Mouse (Mus musculus) fat pad, adult 2 months (tissue): ENCODE results near the gene Gm3476.
"Not testable (repeated sequence)": the region's sequence is repeated elsewhere in the genome, so short reads cannot be mapped to it uniquely, and the experiment has no call there.

Experiments used
- DNase-seq: peaks from one replicate; pipeline ENCODE4 v3.0.0-alpha.2; 2011; ENCODE audit warnings: low read depth, low spot score; ENCODE audit errors: extremely low read depth

Gm3476 gene

GRCm38 (mm10) chr14:6125707-6126106 lies at the start of gene Gm3476:
Gene Gm3476 (minus strand): TSS chr14:6125807.
- DNase-seq = not testable (repeated sequence)

GRCm38 (mm10) chr14:6163538-6163937 lies 37.9 kb upstream of the Gm3476 start:
- not testable (repeated sequence) for DNase-seq

- not testable (repeated sequence) for DNase-seq
Observed at GRCm38 (mm10) chr14:6161085-6161484, 35.5 kb upstream of the Gm3476 start.

GRCm38 (mm10) chr14:6108272-6108925 lies 17.2 kb downstream of the Gm3476 start, which contains the start of gene Gm3468:
Gene Gm3468 (minus strand): TSS chr14:6108665.
- not testable (repeated sequence) for DNase-seq

DNA sequence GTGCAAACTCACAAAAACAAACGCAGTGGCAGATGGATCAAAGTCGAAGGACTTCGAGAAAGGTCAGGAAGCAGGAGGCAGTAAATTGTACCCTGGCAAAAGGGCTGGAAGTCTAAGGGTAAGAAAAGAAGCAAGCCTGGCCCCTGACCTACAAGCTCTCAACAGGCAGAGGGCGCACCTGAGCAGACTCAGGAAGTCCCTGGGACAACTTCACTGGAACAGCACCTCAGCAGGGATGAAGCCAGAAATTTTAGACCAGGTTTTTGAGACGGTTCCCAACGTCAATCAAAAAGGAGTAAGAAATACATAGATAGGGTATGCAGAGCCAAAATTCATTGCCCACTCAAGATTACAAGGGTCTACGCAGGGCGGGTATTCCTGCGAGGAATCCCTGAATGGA lies 18.1 kb downstream of the Gm3476 start:
- DNase-seq = not testable (repeated sequence)

DNA sequence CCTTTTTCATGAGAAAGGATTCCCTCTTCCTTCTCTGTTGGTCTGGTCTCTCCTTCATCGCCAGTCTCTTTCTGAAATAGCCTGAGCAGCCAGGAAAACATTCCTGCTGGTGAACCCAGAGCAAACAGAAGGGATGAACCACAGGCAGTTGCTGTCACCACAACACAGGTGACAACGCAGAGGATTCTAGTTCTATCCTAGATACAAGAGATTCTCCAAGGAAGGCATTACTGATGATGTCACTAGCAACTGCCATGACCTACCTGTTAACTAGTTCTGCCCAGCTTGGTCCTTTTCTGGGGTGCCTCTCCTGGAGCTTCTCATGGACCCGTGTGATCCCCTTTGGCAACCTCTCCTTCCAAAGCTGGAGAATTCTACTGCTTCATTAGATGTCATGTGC lies 31.8 kb downstream of the Gm3476 start, which contains the start of gene Gm8206:
TSS of gene Gm8206 (minus strand) at position 101 of the 400 bp plus-strand sequence.
- DNase-seq = not testable (repeated sequence)

- DNase-seq = not testable (repeated sequence)
Observed at GRCm38 (mm10) chr14:6058167-6058566, 67.4 kb downstream of the Gm3476 start, which contains the start of gene Gm6337. Gene Gm6337 (minus strand): TSS chr14:6058267.
